Mouse (Mus musculus) brain, adult 2 months (tissue): ENCODE data around the gene Pla2g1b.
"Not testable (repeated sequence)": the region's sequence is repeated elsewhere in the genome, so short reads cannot be mapped to it uniquely, and the experiment has no call there.

Experiments
- DNase-seq: peaks from one replicate; pipeline ENCODE4 v3.0.0; 2011; ENCODE audit warnings: low read depth, low spot score

The Pla2g1b gene

GRCm38 (mm10) chr5:115505617-115506016 is 39.6 kb downstream of the Pla2g1b start:
- DNase-seq: not testable (repeated sequence)

- DNase-seq: peak; percentile 92
These were observed 40.6 kb downstream of the Pla2g1b start, which contains the start of gene Pxn for GRCm38 (mm10) chr5:115506454-115507201. Pxn (plus strand) TSS chr5:115506676.

GRCm38 (mm10) chr5:115507267-115507980 is 41.4 kb downstream of the Pla2g1b start:
- DNase-seq: no peak

- DNase-seq: peak; percentile 78
These were observed 42.2 kb downstream of the Pla2g1b start for GRCm38 (mm10) chr5:115507981-115508858.

GRCm38 (mm10) chr5:115508859-115509147 is 42.7 kb downstream of the Pla2g1b start:
- no peak for DNase-seq

- peak; percentile 47 for DNase-seq
These were observed 43.3 kb downstream of the Pla2g1b start for GRCm38 (mm10) chr5:115509321-115509761.

GRCm38 (mm10) chr5:115509790-115510689 is 44.0 kb downstream of the Pla2g1b start:
- DNase-seq: peak; percentile 73

- no peak for DNase-seq
These were observed 46.3 kb downstream of the Pla2g1b start for GRCm38 (mm10) chr5:115512375-115512774.

GRCm38 (mm10) chr5:115513246-115513645 is 47.2 kb downstream of the Pla2g1b start:
- DNase-seq: no peak

- DNase-seq: no peak
These were observed 47.7 kb downstream of the Pla2g1b start for GRCm38 (mm10) chr5:115513721-115514120.

GRCm38 (mm10) chr5:115514346-115514745 is 48.3 kb downstream of the Pla2g1b start:
- DNase-seq: no peak

- DNase-seq: peak; percentile 72
These were observed 49.0 kb downstream of the Pla2g1b start for GRCm38 (mm10) chr5:115514896-115515587.

- DNase-seq: no peak
These were observed 50.2 kb downstream of the Pla2g1b start for GRCm38 (mm10) chr5:115516081-115516907.

GRCm38 (mm10) chr5:115516908-115517307 is 50.8 kb downstream of the Pla2g1b start:
- DNase-seq: no peak

- DNase-seq: no peak
These were observed 51.4 kb downstream of the Pla2g1b start for GRCm38 (mm10) chr5:115517501-115517900.

- not testable (repeated sequence) for DNase-seq
These were observed 52.2 kb downstream of the Pla2g1b start for GRCm38 (mm10) chr5:115518214-115518613.

GRCm38 (mm10) chr5:115520325-115520869 is 54.3 kb downstream of the Pla2g1b start:
- DNase-seq: no peak

GRCm38 (mm10) chr5:115521553-115522461 is 55.7 kb downstream of the Pla2g1b start:
- no peak for DNase-seq
